Mouse (Mus musculus): ENCODE measurements around the gene Frrs1l.

The Frrs1l gene

GRCm38 (mm10) chr4:56912382-56913001 lies 77.7 kb downstream of the Frrs1l start:
- DNase-seq = no peak

- DNase-seq = no peak
Observed at GRCm38 (mm10) chr4:56909568-56909967, 80.6 kb downstream of the Frrs1l start.

GRCm38 (mm10) chr4:56907671-56908070 lies 82.5 kb downstream of the Frrs1l start:
- no peak for DNase-seq
